Mouse (Mus musculus): ENCODE measurements around the gene Rabgap1l.
"Not testable (repeated sequence)": the region's sequence is repeated elsewhere in the genome, so short reads cannot be mapped to it uniquely, and the experiment has no call there.

Rabgap1l gene

DNA sequence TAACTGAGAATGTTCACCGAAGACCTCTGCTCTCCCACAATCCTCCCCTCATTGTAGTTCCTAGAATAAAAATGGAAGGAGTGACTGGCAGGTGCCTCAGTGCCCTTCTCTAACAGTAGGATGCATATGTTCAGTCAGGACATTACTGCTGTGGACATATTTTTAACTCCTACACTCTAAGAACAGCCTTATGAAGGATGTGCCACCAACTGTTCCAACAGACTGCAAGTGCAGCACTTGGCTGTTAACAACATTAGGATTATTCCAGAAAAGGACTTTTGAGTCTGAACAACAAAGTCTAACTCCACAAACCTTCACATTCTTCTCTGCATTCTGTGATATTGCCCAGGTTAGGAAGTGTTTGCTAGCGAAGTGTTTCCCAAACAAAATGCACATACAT, 501.0 kb downstream of the Rabgap1l start:
- POLR2A ChIA-PET = no interaction called here
- CTCF ChIA-PET = interaction anchor here in 2 of 4 experiments (0.5 to 0.6 kb wide), 2 partner anchors 32 to 473 kb away, joined by 3 to 4 read pairs; no protein-coding TSS in a partner anchor

DNA sequence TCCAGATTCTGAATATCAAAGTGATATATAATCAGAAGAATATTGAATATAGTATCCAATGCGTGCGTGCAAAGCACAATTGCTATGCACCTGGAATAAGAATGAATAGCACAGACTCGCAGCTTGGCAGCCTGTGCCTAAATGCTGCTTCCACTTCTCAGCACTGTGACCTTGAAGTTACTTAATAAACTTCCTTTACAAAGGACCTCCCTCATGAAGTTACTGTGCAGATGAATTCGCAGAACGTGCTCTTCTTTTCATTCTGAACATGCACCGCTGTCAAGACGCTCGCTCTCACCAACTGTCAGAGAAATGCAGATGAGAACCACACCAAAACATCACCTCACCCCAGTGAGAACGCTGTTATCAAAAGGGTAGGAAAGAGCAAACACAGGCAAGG, 502.8 kb downstream of the Rabgap1l start:
- ChIA-PET POLR2A (no interaction called here), CTCF (no interaction called here)

DNA sequence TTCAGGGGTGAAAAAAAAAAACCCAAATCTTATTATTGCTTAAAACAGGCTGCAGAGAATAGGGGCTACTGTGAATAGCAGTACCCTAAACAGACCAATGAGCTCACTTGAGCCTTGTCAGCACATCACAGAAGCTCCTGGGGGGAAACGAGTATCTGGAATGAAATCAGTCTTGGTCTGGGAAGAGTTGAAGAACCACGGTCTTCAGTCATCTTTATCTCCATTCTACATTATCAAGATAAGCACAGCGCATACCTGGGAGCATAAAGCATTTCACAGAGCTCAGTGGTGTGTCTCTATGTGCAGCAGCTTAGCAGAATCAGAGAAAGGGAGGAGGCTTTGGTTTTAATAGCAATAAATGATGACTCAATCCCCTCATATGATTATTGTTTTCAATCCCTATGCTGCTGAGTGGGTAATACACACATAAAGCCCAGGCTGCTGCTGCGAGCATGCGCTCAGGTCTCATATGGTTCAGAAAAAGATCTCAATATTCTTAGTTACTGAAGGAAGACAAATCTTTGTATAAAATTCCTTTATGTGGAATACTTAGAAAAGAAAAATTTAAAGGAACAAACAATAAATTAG, 505.9 kb downstream of the Rabgap1l start:
- ChIA-PET CTCF (interaction anchor here in 1 of 4 experiments (0.6 kb wide), 1 partner anchor 11 kb away, joined by 3 read pairs; no protein-coding TSS in a partner anchor), POLR2A (no interaction called here)

DNA sequence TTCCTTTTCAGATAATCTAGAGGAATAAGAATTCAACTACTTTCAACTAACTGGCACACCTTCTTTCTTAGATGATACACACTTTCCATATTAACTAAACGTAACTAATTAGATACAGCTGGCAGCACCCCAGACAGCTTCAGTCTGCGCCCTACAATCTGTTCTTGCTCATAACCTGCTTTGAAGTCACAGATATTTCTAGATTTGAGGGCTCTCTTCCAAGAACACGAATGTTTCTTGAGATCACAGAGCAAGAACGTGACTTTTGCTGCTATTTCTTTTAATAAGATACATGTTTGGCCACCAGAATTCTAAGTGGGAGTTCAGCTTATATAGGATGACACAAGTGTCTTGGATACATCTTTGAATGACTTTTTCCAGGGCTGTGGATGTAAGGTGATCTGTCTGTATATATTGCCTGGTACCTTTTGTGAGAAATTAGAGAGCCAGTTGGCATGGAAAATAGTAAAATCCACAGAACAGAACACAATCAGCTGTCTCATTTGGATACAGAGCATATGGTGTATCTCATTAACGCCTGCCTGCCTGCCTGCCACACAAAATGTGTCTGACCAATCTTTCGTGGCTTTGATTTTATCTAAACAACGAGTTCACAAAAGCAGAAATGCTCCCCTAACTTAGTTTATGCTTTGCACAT, 506.5 kb downstream of the Rabgap1l start:
- CTCF ChIA-PET = interaction anchor here in 1 of 4 experiments (0.6 kb wide), 1 partner anchor 12 kb away, joined by 3 read pairs; no protein-coding TSS in a partner anchor

DNA sequence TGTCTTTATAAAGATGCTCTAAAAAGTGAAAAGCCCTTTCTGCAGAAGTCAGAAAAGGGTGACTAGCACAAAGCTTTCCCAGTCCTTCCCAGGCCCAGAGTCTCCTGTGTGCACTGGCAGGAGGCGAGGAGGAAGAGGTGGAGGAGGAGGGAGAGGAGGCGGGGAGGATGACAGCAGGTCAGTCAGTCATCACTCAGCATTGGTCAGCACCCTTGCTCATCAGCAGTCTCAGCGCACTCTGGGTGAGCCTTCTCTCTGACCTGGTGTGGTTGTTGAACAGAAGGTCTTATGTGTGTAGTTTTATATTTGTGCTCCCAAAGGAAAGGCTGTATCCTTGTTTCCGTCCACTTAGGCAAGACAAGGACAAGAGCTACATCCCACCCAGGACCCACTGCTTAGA, 508.8 kb downstream of the Rabgap1l start:
- ChIA-PET CTCF (no interaction called here), POLR2A (interaction anchor here in 1 of 4 experiments (0.9 kb wide), 1 partner anchor 20 kb away, joined by 4 read pairs; no protein-coding TSS in a partner anchor)

More for the DNA sequence above, 506.5 kb downstream of the Rabgap1l start:
- POLR2A ChIA-PET = interaction anchor here in 1 of 4 experiments (1.1 kb wide), 1 partner anchor 15 kb away, joined by 3 read pairs; no protein-coding TSS in a partner anchor

DNA sequence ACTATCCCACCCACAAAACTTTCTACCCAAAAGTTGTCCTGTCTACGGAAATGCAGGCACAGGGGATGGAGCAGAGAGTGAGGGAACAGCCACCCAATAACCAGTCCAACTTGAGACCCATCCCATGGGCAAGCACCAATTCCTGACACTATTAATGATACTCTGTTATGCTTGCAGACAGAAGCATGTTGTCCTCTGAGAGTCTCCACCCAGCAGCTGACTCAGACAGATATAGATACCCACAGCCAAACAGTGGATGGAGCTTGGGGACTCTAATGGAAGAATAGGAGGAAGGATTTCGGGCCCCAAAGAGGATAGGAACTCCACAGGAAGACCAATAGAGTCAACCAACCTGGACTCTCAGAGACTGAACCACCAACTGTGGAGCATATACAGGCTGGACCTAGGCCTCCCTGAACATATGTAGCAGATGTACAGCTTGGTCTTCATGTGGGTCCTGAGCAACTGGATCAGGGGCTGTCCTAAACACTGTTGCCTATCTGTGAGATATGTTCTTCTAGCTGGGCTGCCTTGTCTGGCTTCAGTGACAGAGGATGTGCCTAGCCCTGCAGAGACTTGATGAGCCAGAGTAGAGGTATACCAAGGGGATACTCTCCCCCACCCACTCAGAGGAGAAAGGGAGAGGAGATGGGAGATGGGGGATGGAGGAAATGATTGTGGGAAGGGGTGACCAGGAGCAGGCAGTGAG, 510.7 kb downstream of the Rabgap1l start:
- POLR2A ChIA-PET, CTCF ChIA-PET: not testable (repeated sequence)

DNA sequence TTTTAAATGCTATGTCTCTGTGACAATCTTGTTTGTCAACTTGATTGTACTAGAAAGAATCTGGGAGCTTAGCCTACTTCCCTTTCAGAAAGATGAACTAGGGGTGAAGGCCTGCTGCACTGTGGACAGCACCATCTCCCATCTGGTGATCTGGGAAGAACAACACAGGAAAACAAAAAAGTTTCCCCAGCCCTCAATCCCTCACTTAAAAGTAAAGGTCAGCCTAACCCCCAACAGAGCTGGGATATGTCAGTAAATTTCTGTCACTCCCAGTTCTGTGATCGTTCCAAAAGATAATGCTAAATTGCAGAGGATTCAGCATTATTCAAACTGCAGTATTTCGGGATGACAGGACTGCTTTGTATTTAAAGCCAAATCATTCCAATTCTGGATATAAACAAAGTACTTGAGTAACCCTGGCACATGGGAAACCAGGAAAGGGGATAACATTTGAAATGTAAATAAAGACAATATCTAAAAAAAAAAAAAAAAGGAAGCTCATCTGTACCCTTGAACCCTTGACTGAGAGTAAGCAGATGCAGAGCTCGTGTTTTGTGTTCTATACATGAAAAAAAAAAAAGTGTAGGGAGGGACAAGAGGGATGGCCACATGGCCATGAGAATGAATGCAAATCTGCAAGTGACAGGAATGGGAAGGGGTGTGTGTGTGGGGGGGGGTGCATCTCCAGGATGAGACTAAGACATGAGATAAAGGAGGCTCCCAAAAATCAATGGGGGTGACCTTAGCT, 511.5 kb downstream of the Rabgap1l start:
- ChIA-PET POLR2A (interaction anchor here in 1 of 4 experiments (0.7 kb wide), 1 partner anchor 250 kb away, joined by 12 read pairs; no protein-coding TSS in a partner anchor), CTCF (no interaction called here)

DNA sequence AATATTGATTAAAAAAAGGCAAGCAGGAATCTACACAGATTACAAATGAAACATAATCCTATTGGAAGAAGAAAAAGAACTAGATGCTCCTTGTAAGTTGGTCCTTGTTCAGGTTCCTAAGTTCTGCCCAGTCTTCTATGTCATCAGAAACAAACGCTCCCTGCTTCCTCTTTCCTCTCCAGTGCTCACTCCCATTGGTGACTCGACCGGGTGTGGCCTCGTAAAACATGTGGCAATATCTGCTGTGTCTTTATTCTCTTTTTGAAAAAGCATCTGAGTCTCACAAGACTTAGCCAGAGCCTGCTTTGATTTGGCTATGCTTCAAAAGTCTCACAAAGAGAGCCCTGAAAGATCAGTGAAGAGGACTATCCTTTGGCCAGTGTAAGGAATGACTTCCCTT, 512.4 kb downstream of the Rabgap1l start:
- ChIA-PET CTCF (no interaction called here), POLR2A (no interaction called here)

DNA sequence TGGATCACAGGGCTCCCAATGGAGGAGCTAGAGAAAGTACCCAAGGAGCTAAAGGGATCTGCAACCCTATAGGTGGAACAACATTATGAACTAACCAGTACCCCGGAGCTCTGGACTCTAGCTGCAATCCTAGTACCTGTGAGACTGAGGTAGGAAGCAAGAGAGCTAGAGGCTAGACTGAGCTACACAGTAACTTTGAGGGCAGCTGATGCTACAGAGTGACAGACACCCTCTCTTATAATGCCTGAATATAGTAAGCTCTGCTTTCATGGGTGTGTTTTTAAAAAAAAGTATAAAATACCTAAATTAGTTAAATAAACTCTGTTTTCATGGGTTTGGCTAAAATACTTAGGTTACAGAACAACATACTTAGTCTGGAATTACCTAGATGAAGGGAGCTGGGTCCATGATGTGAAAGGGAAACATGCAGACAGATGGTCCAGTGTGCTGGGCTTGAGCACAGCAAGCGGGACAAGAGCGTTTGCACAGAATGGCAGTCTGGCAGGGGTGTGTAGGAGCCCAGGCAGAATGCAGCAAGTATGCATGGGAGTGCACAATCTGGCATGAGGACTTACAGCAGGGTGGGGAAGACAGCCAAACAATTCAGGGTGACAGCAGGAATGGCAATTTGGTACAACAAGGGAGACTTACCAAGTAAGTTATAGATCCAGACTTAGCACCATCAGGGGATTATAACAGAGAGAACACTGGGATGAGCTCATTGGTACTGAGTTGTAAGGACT, 514.9 kb downstream of the Rabgap1l start:
- ChIA-PET CTCF (no interaction called here), POLR2A (no interaction called here)

DNA sequence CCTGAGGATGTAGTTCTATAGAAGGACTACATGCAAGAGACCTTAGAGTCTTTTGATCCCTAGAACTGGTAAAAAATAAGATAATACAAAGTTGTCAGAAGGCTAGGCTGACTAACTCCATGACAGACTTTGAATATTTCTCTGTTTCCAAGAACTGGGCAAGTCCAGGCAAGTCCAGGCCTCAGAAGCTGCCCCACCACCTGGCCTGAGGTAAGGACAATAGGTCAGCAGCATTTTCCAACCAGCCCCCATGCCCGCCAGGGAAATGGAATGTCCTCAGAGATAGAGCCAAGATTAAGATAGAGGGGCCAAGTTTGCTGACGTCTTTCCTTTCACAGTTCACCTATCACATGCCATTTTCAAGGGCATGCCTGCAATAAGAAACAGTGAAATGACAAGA, 517.8 kb downstream of the Rabgap1l start:
- CTCF ChIA-PET = no interaction called here

DNA sequence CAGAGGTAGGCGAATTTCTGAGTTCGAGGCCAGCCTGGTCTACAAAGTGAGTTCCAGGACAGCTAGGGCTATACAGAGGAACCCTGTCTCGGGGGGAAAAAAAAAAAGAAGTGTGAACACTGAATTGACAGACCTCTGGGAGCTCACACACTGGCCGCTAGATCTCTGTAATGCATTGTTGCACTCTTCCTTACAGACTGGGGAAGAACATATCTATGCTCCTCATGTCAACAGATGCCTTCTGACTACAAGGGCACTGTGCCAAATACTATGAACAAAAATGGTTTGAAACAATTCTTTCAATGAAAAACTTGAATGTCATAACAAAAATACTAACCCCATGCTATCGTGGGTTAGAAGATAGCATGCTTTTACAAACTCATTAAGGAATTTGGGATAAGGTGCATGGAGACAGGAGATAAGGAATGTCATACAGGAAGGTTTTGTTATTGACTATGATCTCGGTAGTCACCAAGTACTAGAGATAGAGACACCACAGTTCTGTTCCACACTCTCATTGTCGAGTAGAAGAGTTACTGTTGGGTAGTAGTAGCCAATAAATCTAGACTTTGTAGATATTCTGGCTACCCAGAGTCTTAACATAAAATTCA, 519.8 kb downstream of the Rabgap1l start:
- POLR2A ChIA-PET = interaction anchor here in 2 of 4 experiments (0.5 to 1.0 kb wide), 2 partner anchors 33 to 53 kb away, joined by 3 read pairs; no protein-coding TSS in a partner anchor
- CTCF ChIA-PET = no interaction called here

More for the DNA sequence above, 517.8 kb downstream of the Rabgap1l start:
- POLR2A ChIA-PET = interaction anchor here in 1 of 4 experiments (1.1 kb wide), 1 partner anchor 34 kb away, joined by 3 read pairs; no protein-coding TSS in a partner anchor

DNA sequence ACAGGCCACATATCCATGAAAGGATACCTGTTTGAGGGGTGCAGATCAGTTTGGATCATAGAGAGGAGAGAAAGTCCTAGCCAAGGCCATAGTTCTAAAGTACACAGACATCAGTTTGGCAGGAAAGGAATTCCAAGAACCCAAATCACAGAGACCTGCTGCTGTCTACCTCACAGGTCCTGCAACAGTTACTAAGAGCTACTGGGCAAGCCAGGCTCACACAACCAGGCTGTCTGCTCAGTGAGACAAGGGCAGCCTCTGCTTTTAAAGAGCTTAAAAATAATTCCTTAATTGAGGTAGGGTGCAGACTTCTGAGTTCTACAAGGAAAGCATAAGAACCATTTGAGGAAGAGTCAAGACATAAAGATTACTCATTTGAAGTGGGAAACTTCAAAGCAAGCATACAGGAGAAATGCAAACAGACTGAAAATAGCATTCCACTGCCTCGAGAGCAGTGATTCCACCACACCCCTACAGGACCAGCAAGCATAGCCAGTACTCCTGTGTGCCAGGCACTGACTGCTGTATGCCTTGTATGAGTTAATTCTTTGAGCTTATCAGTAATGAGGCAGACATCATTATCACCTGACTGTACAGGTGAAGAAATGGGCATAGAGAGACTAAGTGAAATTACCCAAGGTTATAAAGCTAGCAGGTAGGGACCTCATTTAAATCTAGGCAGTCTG, 521.6 kb downstream of the Rabgap1l start:
- CTCF ChIA-PET = no interaction called here
- POLR2A ChIA-PET = interaction anchor here in 1 of 4 experiments (1.0 kb wide), 1 partner anchor 14 kb away, joined by 3 read pairs; no protein-coding TSS in a partner anchor

DNA sequence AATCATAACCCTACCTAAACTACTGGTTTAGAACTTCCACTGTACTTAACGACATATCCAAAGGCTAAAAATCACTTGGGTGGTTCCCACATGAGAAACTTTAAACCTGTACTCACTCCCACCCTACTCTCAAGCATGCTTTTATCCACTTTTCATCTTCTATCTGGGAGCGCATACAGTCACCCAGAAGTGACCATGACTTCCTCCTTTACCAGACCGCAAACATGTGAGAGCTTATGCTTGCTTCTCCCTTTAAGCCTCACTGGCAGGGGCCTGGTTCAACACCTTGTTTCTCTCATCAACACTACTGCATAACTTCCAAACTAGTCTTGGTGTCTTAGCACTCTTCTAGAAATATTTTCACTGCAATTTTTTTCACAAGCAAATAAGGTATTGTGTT, 524.7 kb downstream of the Rabgap1l start:
- ChIA-PET POLR2A (no interaction called here), CTCF (no interaction called here)

DNA sequence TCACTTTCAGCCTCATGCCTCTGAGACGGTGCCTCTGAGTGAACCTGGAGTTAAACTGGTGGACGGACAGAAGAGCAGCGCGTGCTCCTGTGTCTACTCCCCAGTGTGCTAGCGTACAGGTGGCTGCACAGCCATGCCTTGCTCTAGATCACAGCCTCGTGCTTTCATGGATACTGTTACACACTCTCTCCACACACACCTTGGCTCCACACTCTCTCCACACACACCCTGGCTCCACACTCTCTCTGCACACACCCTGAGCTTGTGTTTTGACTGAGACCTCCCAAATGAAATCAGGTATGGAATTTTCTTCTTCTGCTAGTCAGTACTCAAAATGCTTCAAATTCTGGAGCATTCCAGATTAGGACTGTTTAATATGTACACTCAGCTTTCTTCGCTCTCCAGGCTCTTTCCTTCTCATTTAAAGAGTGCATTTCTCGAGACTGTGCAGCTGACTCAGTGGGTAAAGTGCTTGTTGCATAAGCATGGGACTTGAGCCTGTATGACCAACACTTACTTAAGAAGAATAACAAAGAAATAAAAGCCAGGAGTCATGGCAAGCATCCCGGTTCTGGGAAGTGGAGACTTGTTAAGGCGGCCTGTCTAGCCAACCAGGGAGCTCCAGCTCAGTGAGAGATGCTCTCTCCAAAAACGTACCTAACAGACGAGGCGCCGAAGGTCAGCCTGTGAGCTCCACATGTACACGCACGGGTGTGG, 529.2 kb downstream of the Rabgap1l start:
- ChIA-PET POLR2A (no interaction called here), CTCF (interaction anchor here in 2 of 4 experiments (0.5 to 1.7 kb wide), 2 partner anchors 11 to 137 kb away, joined by 3 to 6 read pairs; no protein-coding TSS in a partner anchor)

DNA sequence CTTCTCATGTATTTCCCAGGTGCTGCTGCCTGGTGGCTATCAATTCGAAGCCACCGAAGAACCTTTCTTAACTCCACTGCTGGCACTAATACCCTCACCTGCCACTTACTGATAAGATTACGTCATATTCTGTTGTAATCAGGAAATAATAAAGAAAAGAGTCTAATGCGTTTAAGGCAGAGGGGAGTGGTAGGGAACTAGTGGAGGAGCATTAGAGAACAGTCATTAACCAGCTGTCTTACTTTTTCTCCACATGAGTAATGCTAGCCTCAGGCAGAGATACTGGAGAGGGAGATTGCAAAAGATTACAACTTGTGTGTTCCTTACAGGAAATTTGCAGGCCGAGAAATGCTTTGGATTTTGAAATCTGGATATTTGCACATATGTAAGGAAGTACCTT, 530.0 kb downstream of the Rabgap1l start:
- ChIA-PET POLR2A (no interaction called here), CTCF (interaction anchor here in 1 of 4 experiments (1.7 kb wide), 1 partner anchor 10 kb away, joined by 6 read pairs; no protein-coding TSS in a partner anchor)

DNA sequence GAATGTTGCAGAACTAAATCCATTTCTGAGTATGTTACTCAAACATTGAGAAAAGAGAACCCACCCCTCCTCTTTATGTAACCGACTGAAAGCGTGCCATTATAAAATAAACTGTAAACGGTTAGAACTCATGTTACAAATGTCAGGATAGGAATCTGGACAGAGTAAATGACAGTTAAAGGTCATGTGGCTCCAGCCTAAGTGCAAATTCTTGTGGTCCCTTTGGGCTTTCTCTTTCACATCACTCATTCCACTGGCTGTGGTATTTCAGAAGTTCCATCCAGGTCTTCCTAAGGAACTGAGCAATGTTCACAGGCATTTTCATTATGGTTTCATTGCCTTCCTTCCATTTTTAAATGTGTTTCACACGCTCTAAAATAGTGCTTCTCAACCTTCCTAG, 530.6 kb downstream of the Rabgap1l start:
- ChIA-PET POLR2A (no interaction called here), CTCF (interaction anchor here in 1 of 4 experiments (1.2 kb wide), 1 partner anchor 9 kb away, joined by 3 read pairs; no protein-coding TSS in a partner anchor)

DNA sequence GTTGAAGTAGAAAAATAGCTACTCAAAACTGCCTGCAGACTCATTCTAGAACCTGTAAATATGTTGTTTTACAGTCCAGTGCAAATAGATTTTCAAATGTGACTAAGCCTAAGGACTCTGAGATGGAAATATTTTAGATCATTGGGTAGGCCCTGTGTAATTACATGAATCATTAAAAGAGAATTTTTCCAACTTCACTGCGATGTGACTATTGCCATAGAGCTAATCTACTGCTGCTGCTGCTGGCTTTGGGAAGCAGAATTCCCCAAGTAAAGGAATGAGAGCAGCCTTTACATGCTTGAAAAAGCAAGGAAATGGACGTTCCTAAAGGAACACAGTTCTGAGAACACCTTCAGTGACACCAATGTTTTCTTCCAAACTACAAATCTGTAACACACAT, 531.2 kb downstream of the Rabgap1l start:
- ChIA-PET CTCF (interaction anchor here in 1 of 4 experiments (1.2 kb wide), 1 partner anchor 8 kb away, joined by 3 read pairs; no protein-coding TSS in a partner anchor), POLR2A (no interaction called here)

All from embryonic stem cell, embryonic (primary cell).